Mouse (Mus musculus): ENCODE data around the gene Trim12a.

DNA sequence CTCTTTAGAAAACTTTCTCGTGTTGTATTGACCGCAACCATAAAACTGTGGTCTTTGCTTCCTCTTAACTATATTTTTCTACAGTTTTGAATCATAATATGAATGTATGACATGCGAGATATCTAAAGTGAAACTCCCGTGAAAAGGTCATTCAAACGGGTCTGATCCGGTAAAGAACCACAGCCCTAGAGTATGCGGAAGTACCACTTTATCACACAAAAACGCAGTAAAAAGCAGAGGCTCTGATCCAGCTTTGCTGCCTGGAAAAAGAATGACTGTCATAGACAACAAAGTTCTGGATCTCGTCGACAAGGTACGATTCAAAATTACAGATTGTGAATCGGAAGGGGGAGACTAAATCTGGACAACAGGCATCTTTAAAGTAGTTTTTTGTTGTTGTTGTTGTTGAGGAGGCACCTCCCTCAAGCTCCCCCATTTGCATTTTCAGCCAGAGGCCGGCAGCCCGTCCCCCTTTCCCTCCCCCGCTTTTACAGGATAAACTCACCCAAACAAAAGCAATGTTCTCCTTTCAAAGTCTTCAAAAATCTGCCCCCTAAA is 391 bp downstream of the Trim12a start:
- TF ChIP-seq EP300 (IDR thresholded peaks at IDR 0.05) (no peak), CTCF (IDR thresholded peaks at IDR 0.05) (no peak)
